In genomic region chr16:18248433-18249363, GRCm38 (mm10) we compare ENCODE assay signal across 1 mouse cellular context.
TF ChIP-seq lines count a peak whose summit lies in the region.

Gene Trmt2a (plus strand): TSS chr16:18248679.
Gene Ranbp1 (minus strand): TSS chr16:18248732.

TF ChIP-seq in MEL, 35 proteins besides CTCF, POLR2A, EP300 and RAD21 (continued from another document):
- no peak for TF ChIP-seq UBTF (IDR thresholded peaks at IDR 0.05; ENCODE audit: borderline replicate concordance, insufficient read depth, low read depth, low read length)
- no peak for TF ChIP-seq JUND (IDR thresholded peaks at IDR 0.05; ENCODE audit: low read depth, low read length)
- TF ChIP-seq NELFE (IDR thresholded peaks at IDR 0.05; ENCODE audit: low read depth, low read length), result peak; percentile 92
- TF ChIP-seq ZKSCAN1 (IDR thresholded peaks at IDR 0.05; ENCODE audit: low read depth, low read length), result no peak
- peak; percentile 34; the same call in 1 of the 2 replicates for TF ChIP-seq ZMIZ1 (IDR thresholded peaks at IDR 0.05; ENCODE audit: low read depth, low read length)
- no peak for TF ChIP-seq CHD1 (IDR thresholded peaks at IDR 0.05; ENCODE audit: low read depth, low read length)
- TF ChIP-seq MYB (IDR thresholded peaks at IDR 0.05; ENCODE audit: low read depth, low read length), result no peak
- TF ChIP-seq TBP (IDR thresholded peaks at IDR 0.05; ENCODE audit: low read depth, low read length), result peak; percentile 46; the same call in 1 of the 2 replicates
- peak; percentile 88 for TF ChIP-seq KAT2A (conservative IDR thresholded peaks at IDR 0.05; ENCODE audit: low read depth, low read length)
- no peak for TF ChIP-seq USF2 (IDR thresholded peaks at IDR 0.05; ENCODE audit: borderline replicate concordance in 1 of 2, insufficient read depth in 1 of 2, low read depth in 1 of 2, low read length in 2 of 2)
- peak; percentile 77 for TF ChIP-seq CHD2 (IDR thresholded peaks at IDR 0.05; ENCODE audit: low read length)
- TF ChIP-seq MAFK (IDR thresholded peaks at IDR 0.05; ENCODE audit: borderline replicate concordance, low read depth, low read length), result no peak
